Mouse (Mus musculus): ENCODE results near the gene Zfp541. TPM values are rescaled to one million over a fixed set of nuclear protein-coding genes. Genes with fewer than 3 reads are reported as not detected.

Gene Zfp541
- total and polyA plus RNA-seq, 2 experiments = 0.02 TPM; not detected in 1

DNA sequence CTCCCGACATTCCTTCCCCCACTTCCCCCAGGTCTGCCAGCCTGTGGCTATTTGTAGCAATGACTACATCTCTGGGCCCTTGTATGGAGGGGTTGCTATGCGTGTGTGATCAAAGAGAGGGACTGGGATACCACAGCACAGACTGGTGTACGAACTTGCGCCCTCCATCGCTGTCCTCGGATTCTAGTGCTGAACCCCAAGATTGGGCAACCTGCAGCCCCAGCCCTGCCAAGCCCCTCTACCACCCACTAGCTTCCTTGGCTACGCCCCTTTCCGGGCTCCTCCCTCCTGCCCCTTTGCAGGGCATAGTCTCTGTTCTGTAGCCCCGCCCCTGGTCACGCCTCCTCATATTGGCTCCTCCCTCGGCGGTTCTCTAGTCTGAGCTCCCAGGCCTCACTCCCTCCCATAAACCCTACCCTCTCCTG, 67.8 kb downstream of the Zfp541 start, which contains the start of gene Slc8a2:
Gene Slc8a2, plus strand, starts transcription at position 406 of the 425 bp plus-strand sequence.
- H3K36me3 ChIP-seq (ENCODE audit: control insufficient read depth, insufficient read depth, low read length) = no peaks in the 10 kb centered on the region
- peaks cover 2% of the 10 kb centered on the region for H3K4me1 ChIP-seq (ENCODE audit: control insufficient read depth, insufficient read depth, low read length)
- DNase-seq (ENCODE audit: extremely low read depth, low read depth, low spot score) = no peak
- peaks cover 5% of the 10 kb centered on the region; the same call in 1 of the 2 replicates for H3K27me3 ChIP-seq (ENCODE audit: control insufficient read depth, insufficient read depth, low read length)
- no peak for TF ChIP-seq CTCF (IDR thresholded peaks at IDR 0.05; ENCODE audit: low read depth, low read length)
- no peak for TF ChIP-seq POLR2A (IDR thresholded peaks at IDR 0.05; ENCODE audit: extremely low read depth, insufficient read depth, low read length)
- WGBS = 10% methylated on average over 12 of the region's 12 CpGs
- no peak within 1 kb of the TSS for H3K27ac ChIP-seq (replicated peaks; ENCODE audit: insufficient read depth, low read depth, low read length)
- no peak within 1 kb of the TSS for H3K4me3 ChIP-seq (ENCODE audit: insufficient read depth, low read depth, low read length)
- H3K79me2 ChIP-seq (ENCODE audit: control insufficient read depth, insufficient read depth, low read length) = no peaks in the 10 kb centered on the region
- no peak within 1 kb of the TSS for H3K9ac ChIP-seq (ENCODE audit: low read depth, low read length)

GRCm38 (mm10) chr7:16129846-16130691, 68.5 kb downstream of the Zfp541 start:
- WGBS = 4% methylated on average over 37 of the region's 38 CpGs
- no peak overlapping the region for H3K4me3 ChIP-seq (ENCODE audit: insufficient read depth, low read depth, low read length)
- peaks cover 5% of the 10 kb centered on the region; the same call in 1 of the 2 replicates for H3K27me3 ChIP-seq (ENCODE audit: control insufficient read depth, insufficient read depth, low read length)
- no peaks in the 10 kb centered on the region for H3K36me3 ChIP-seq (ENCODE audit: control insufficient read depth, insufficient read depth, low read length)
- no peak overlapping the region for H3K27ac ChIP-seq (replicated peaks; ENCODE audit: insufficient read depth, low read depth, low read length)
- no peak for DNase-seq (ENCODE audit: extremely low read depth, low read depth, low spot score)
- H3K9ac ChIP-seq (ENCODE audit: low read depth, low read length) = no peak overlapping the region
- no peaks in the 10 kb centered on the region for H3K79me2 ChIP-seq (ENCODE audit: control insufficient read depth, insufficient read depth, low read length)
- H3K4me1 ChIP-seq (ENCODE audit: control insufficient read depth, insufficient read depth, low read length) = peaks cover 2% of the 10 kb centered on the region
- TF ChIP-seq POLR2A (IDR thresholded peaks at IDR 0.05; ENCODE audit: extremely low read depth, insufficient read depth, low read length) (no peak), CTCF (IDR thresholded peaks at IDR 0.05; ENCODE audit: low read depth, low read length) (no peak)

- Histone ChIP-seq H3K4me1 (ENCODE audit: control insufficient read depth, insufficient read depth, low read length) (peaks cover 2% of the 10 kb centered on the region), H3K9ac (ENCODE audit: low read depth, low read length) (no peak overlapping the region), H3K27ac (replicated peaks; ENCODE audit: insufficient read depth, low read depth, low read length) (no peak overlapping the region), H3K79me2 (ENCODE audit: control insufficient read depth, insufficient read depth, low read length) (no peaks in the 10 kb centered on the region), H3K4me3 (ENCODE audit: insufficient read depth, low read depth, low read length) (no peak overlapping the region), H3K27me3 (ENCODE audit: control insufficient read depth, insufficient read depth, low read length) (peaks cover 5% of the 10 kb centered on the region; the same call in 1 of the 2 replicates), H3K36me3 (ENCODE audit: control insufficient read depth, insufficient read depth, low read length) (no peaks in the 10 kb centered on the region)
- WGBS = 37% methylated on average over 13 of the region's 13 CpGs
- TF ChIP-seq CTCF (IDR thresholded peaks at IDR 0.05; ENCODE audit: low read depth, low read length) (no peak), POLR2A (IDR thresholded peaks at IDR 0.05; ENCODE audit: extremely low read depth, insufficient read depth, low read length) (no peak)
- DNase-seq (ENCODE audit: extremely low read depth, low read depth, low spot score) = no peak
Measured at GRCm38 (mm10) chr7:16130956-16131634, 69.5 kb downstream of the Zfp541 start.

- Histone ChIP-seq H3K36me3 (ENCODE audit: control insufficient read depth, insufficient read depth, low read length) (no peaks in the 10 kb centered on the region), H3K27me3 (ENCODE audit: control insufficient read depth, insufficient read depth, low read length) (peaks cover 5% of the 10 kb centered on the region; the same call in 1 of the 2 replicates), H3K27ac (replicated peaks; ENCODE audit: insufficient read depth, low read depth, low read length) (no peak overlapping the region), H3K79me2 (ENCODE audit: control insufficient read depth, insufficient read depth, low read length) (no peaks in the 10 kb centered on the region), H3K9ac (ENCODE audit: low read depth, low read length) (no peak overlapping the region), H3K4me3 (ENCODE audit: insufficient read depth, low read depth, low read length) (no peak overlapping the region), H3K4me1 (ENCODE audit: control insufficient read depth, insufficient read depth, low read length) (peaks cover 2% of the 10 kb centered on the region)
- WGBS = 20% methylated on average over 7 of the region's 7 CpGs
- TF ChIP-seq CTCF (IDR thresholded peaks at IDR 0.05; ENCODE audit: low read depth, low read length) (no peak), POLR2A (IDR thresholded peaks at IDR 0.05; ENCODE audit: extremely low read depth, insufficient read depth, low read length) (no peak)
- DNase-seq (ENCODE audit: extremely low read depth, low read depth, low spot score) = no peak
Measured at GRCm38 (mm10) chr7:16132161-16132581, 70.6 kb downstream of the Zfp541 start.

- H3K79me2 ChIP-seq (ENCODE audit: control insufficient read depth, insufficient read depth, low read length) = no peaks in the 10 kb centered on the region
- peaks cover 5% of the 10 kb centered on the region; the same call in 1 of the 2 replicates for H3K27me3 ChIP-seq (ENCODE audit: control insufficient read depth, insufficient read depth, low read length)
- peaks cover 2% of the 10 kb centered on the region for H3K4me1 ChIP-seq (ENCODE audit: control insufficient read depth, insufficient read depth, low read length)
- no peak overlapping the region for H3K4me3 ChIP-seq (ENCODE audit: insufficient read depth, low read depth, low read length)
- H3K36me3 ChIP-seq (ENCODE audit: control insufficient read depth, insufficient read depth, low read length) = no peaks in the 10 kb centered on the region
- 62% methylated on average over 3 of the region's 3 CpGs for WGBS
- no peak overlapping the region for H3K9ac ChIP-seq (ENCODE audit: low read depth, low read length)
- no peak for DNase-seq (ENCODE audit: extremely low read depth, low read depth, low spot score)
- no peak overlapping the region for H3K27ac ChIP-seq (replicated peaks; ENCODE audit: insufficient read depth, low read depth, low read length)
- TF ChIP-seq CTCF (IDR thresholded peaks at IDR 0.05; ENCODE audit: low read depth, low read length) = no peak
- TF ChIP-seq POLR2A (IDR thresholded peaks at IDR 0.05; ENCODE audit: extremely low read depth, insufficient read depth, low read length) = no peak
Measured at GRCm38 (mm10) chr7:16132926-16133325, 71.3 kb downstream of the Zfp541 start.
